In genomic region chr3:18625395-18626328, GRCm38 (mm10) we compare ENCODE assay signal across 8 mouse cellular contexts.
A peak's percentile ranks its signal among the peaks of the same experiment; 100 is the strongest.
DNase-seq lines count a peak whose midpoint lies in the region; ATAC-seq and TF ChIP-seq lines count a peak whose summit lies in the region.

No protein-coding gene starts in this region.

- H3K9me3 ChIP-seq in ES-Bruce4 (replicated peaks; ENCODE audit: control insufficient read depth, insufficient read depth, low read length, poor library complexity, severe bottlenecking) = no peaks in the 10 kb centered on the region
- no peaks in the 10 kb centered on the region for H3K9me3 ChIP-seq in embryonic facial prominence, embryonic 15.5 days (replicated peaks)
- H3K9me3 ChIP-seq in hindbrain, postnatal 0 days (ENCODE audit: low read length) = no peaks in the 10 kb centered on the region
- no peaks in the 10 kb centered on the region for H3K9me3 ChIP-seq in midbrain, embryonic 12.5 days

- no peak overlapping the region for H3K27ac ChIP-seq in ES-Bruce4 (ENCODE audit: insufficient read depth, low read length)
- H3K27ac ChIP-seq in embryonic facial prominence, embryonic 15.5 days (replicated peaks) = peak overlapping the region; percentile 66
- peak overlapping the region; percentile 78 for H3K27ac ChIP-seq in hindbrain, postnatal 0 days
- H3K27ac ChIP-seq in midbrain, embryonic 12.5 days (replicated peaks) = peak overlapping the region; percentile 67

- no peak for TF ChIP-seq CTCF in ES-Bruce4 (IDR thresholded peaks at IDR 0.05; ENCODE audit: low read depth, low read length)
- TF ChIP-seq CTCF in hindbrain, postnatal 0 days (IDR thresholded peaks at IDR 0.05; ENCODE audit: low read depth) = no peak

- WGBS in embryonic facial prominence, embryonic 15.5 days = 4% methylated on average over 32 of the region's 32 CpGs
- WGBS in hindbrain, postnatal 0 days = 4% methylated on average over 32 of the region's 32 CpGs
- WGBS in midbrain, embryonic 12.5 days = 2% methylated on average over 32 of the region's 32 CpGs

- peak overlapping the region; percentile 23; the same call in 1 of the 2 replicates for H3K9ac ChIP-seq in ES-Bruce4 (ENCODE audit: low read depth, poor library complexity, severe bottlenecking)
- H3K9ac ChIP-seq in embryonic facial prominence, embryonic 15.5 days = no peak overlapping the region
- peak overlapping the region; percentile 45 for H3K9ac ChIP-seq in hindbrain, postnatal 0 days (replicated peaks; ENCODE audit: low read length)
- H3K9ac ChIP-seq in midbrain, embryonic 12.5 days (replicated peaks) = peak overlapping the region; percentile 45; the same call in 1 of the 2 replicates

- H3K4me3 ChIP-seq in ES-Bruce4 (ENCODE audit: low read depth, low read length) = peak overlapping the region; percentile 72
- H3K4me3 ChIP-seq in embryonic facial prominence, embryonic 15.5 days (replicated peaks) = peak overlapping the region; percentile 29
- peak overlapping the region; percentile 33 for H3K4me3 ChIP-seq in hindbrain, postnatal 0 days (ENCODE audit: low read length)
- peak overlapping the region; percentile 39 for H3K4me3 ChIP-seq in midbrain, embryonic 12.5 days

- DNase-seq in adrenal gland, postnatal 36 days = peak; percentile 8 to 32
- peak; percentile 88 for DNase-seq in hindbrain, postnatal 0 days (ENCODE audit: low spot score)
- peak; percentile 62 to 73 for DNase-seq in layer of hippocampus, postnatal 36 days
- no peak for DNase-seq in urinary bladder, postnatal 36 days (ENCODE audit: low spot score in 2 of 2)
- DNase-seq in gastrocnemius, postnatal 25 days = no peak

- H3K4me1 ChIP-seq in ES-Bruce4 (ENCODE audit: control insufficient read depth, insufficient read depth, low read length) = peaks cover 6% of the 10 kb centered on the region
- peaks cover 21% of the 10 kb centered on the region for H3K4me1 ChIP-seq in embryonic facial prominence, embryonic 15.5 days
- H3K4me1 ChIP-seq in hindbrain, postnatal 0 days (ENCODE audit: insufficient read depth, low read length) = peaks cover 3% of the 10 kb centered on the region; the same call in 1 of the 2 replicates
- H3K4me1 ChIP-seq in midbrain, embryonic 12.5 days = peaks cover 33% of the 10 kb centered on the region

- ATAC-seq in embryonic facial prominence, embryonic 15.5 days (ENCODE audit: insufficient number of reproducible peaks, low FRiP score, low TSS enrichment, low read depth) = peak; percentile 80
- ATAC-seq in hindbrain, postnatal 0 days = peak; percentile 89
- peak; percentile 84 for ATAC-seq in midbrain, embryonic 12.5 days (ENCODE audit: low FRiP score, low read depth)

- no peak for TF ChIP-seq POLR2A in ES-Bruce4 (IDR thresholded peaks at IDR 0.05; ENCODE audit: insufficient read depth, low read length)

- peak overlapping the region; percentile 55 for H3K4me2 ChIP-seq in embryonic facial prominence, embryonic 15.5 days (replicated peaks)
- peak overlapping the region; percentile 64 for H3K4me2 ChIP-seq in hindbrain, postnatal 0 days (ENCODE audit: low read depth, low read length)
- peak overlapping the region; percentile 61 for H3K4me2 ChIP-seq in midbrain, embryonic 12.5 days (replicated peaks)

- no peaks in the 10 kb centered on the region for H3K27me3 ChIP-seq in ES-Bruce4 (ENCODE audit: control insufficient read depth, insufficient read depth, low read length, poor library complexity, severe bottlenecking)
- H3K27me3 ChIP-seq in embryonic facial prominence, embryonic 15.5 days = 0 out of 2 replicates have a peak, but pooled peaks cover 6% of the 10 kb centered on the region
- no peaks in the 10 kb centered on the region for H3K27me3 ChIP-seq in hindbrain, postnatal 0 days (ENCODE audit: insufficient read depth, low read length)
- H3K27me3 ChIP-seq in midbrain, embryonic 12.5 days = no peaks in the 10 kb centered on the region

- H3K36me3 ChIP-seq in ES-Bruce4 (ENCODE audit: control insufficient read depth, insufficient read depth, low read length, poor library complexity, severe bottlenecking) = no peaks in the 10 kb centered on the region
- no peaks in the 10 kb centered on the region for H3K36me3 ChIP-seq in embryonic facial prominence, embryonic 15.5 days
- no peaks in the 10 kb centered on the region for H3K36me3 ChIP-seq in hindbrain, postnatal 0 days (ENCODE audit: insufficient read depth, low read length)
- no peaks in the 10 kb centered on the region for H3K36me3 ChIP-seq in midbrain, embryonic 12.5 days

- no peak for TF ChIP-seq EP300 in ES-Bruce4 (IDR thresholded peaks at IDR 0.05; ENCODE audit: insufficient read depth, low read depth, low read length)

Comparison
In these comparisons a context has a peak if more than half of its experiments do, and no peak if none do; other contexts are left out.
1. DNase-seq: peak in adrenal gland, postnatal 36 days (2 of 2), hindbrain, postnatal 0 days (single experiment) and layer of hippocampus, postnatal 36 days (2 of 2); none in urinary bladder, postnatal 36 days (0 of 2) and gastrocnemius, postnatal 25 days (single experiment).
2. Peak in every context shown above with its lines, with median percentiles within 50 percentile points of each other: H3K4me3 ChIP-seq, ATAC-seq and H3K4me2 ChIP-seq.